Mouse (Mus musculus) megakaryocyte, embryonic 14.5 days (primary cell): ENCODE results near the gene Sox5. TPM values are rescaled to one million over a fixed set of nuclear protein-coding genes. Genes with fewer than 3 reads are reported as not detected.

Experiments
- H3K27me3 ChIP-seq: replicated peaks from 2 replicates; pipeline ENCODE3; 2012; ENCODE audit warnings: inconsistent platforms
- H3K36me3 ChIP-seq: replicated peaks from 2 replicates; pipeline ENCODE3; 2012; ENCODE audit warnings: low read length, inconsistent platforms, mixed read lengths
- H3K4me1 ChIP-seq: 2 replicates; pipeline ENCODE4 v1.6.1; 2012; ENCODE audit warnings: inconsistent platforms
- H3K4me3 ChIP-seq: replicated peaks from 2 replicates; pipeline ENCODE3; 2012; ENCODE audit warnings: moderate library complexity, mild to moderate bottlenecking, inconsistent platforms
- H3K9me3 ChIP-seq: 2 replicates; pipeline ENCODE4 v1.6.1; 2012; ENCODE audit warnings: inconsistent platforms
- FLI1 ChIP-seq: IDR thresholded peaks from 2 replicates; pipeline ENCODE4 v1.6.1; 2012; ENCODE audit warnings: low read length, inconsistent platforms, mixed read lengths
- GATA1 ChIP-seq: IDR thresholded peaks from 3 replicates; pipeline ENCODE4 v1.6.1; 2012; ENCODE audit warnings: mixed read lengths, low read length, inconsistent platforms, borderline replicate concordance
- polyA plus RNA-seq: library from polyadenylated mRNA; stranded (reverse); fragments of >175 nt; gene quantifications from 2 replicates; pipeline ENCODE4 v1.2.3, GENCODE M21; 2012; ENCODE audit warnings: low replicate concordance; ENCODE audit not compliant: insufficient read depth

Gene Sox5
- polyA plus RNA-seq, 1 experiment: 0.07 TPM

DNA sequence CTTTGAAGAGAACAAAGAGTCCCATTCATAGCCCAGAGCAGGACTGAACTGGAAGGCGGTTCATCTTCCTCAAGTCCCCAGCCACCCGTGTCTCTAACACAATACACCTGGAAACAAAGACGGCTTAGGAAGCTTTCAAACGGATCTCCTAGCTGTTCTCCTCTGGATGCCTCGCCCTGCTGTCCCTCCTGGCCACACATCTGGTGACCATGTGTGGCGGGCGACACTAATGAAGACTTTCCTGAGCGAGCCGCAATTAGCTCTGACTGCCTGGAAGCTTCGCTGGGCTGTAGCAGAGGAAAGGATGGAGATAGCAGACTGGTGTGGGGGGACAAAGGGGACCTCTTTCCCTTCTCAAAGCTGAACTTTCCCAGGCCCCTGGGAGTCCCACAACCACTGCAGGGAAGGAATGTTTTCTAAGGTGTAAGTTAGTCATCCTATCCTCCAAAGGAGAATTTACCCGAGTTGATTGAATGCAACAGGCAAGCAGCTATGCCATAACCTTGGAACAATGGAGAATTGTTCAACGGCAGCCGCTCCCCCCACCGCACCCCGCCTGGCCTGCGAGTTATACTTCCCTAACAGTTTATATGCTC is 517.4 kb downstream of the Sox5 start:
- no peak overlapping the region for H3K4me3 ChIP-seq
- no peaks in the 10 kb centered on the region for H3K9me3 ChIP-seq
- no peak for TF ChIP-seq GATA1
- TF ChIP-seq FLI1: no peak
- H3K27me3 ChIP-seq: no peaks in the 10 kb centered on the region
- peaks cover 36% of the 10 kb centered on the region for H3K4me1 ChIP-seq
- H3K36me3 ChIP-seq: no peaks in the 10 kb centered on the region

DNA sequence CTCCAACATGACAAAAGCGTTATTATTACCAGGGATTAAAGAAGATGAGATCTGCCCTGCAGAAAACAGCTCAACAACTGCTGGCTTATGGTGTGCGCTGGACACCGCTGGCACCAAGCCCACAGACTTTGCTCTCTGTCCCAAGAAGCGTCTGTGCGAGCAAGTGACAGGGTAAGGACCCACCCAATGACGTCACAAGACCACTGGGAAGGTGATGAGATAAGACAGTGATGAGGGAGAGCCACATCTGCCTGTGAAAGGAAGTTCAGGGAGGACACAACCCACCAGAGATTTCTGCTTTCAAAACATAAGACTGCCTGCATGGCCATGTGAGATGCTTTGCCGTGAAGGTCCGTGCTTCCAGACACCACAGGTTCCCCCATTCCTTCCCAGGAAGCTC is 525.3 kb downstream of the Sox5 start:
- H3K4me1 ChIP-seq: peaks cover 14% of the 10 kb centered on the region
- TF ChIP-seq FLI1: no peak
- no peak for TF ChIP-seq GATA1
- H3K4me3 ChIP-seq: no peak overlapping the region
- H3K27me3 ChIP-seq: no peaks in the 10 kb centered on the region
- no peaks in the 10 kb centered on the region for H3K36me3 ChIP-seq
- H3K9me3 ChIP-seq: peaks cover 9% of the 10 kb centered on the region; the same call in 1 of the 2 replicates

DNA sequence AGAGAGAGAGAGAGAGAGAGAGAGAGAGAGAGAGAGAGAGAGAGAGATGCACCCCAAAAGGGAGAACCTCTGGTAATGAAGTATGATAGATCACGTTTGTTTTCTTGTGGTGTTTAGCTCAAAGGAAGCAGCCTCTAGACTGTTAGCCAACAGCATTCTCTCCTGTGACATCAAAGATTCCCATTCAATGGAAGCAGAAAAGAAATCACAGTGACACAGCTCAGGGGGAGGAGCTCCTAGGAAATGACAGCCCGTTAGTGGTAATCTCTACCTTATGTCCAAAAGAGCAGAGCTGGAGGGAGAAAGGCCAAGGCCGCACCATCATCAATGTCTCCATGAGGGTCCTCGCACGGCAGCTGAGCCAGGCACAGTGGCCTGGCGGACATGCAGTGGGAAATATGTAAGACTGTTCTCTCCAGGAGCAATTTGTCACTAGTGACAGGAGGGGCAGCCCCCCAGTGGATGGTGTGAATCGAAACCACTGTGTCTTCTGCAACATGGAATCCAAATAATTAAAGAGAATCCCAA is 529.5 kb downstream of the Sox5 start:
- no peak for TF ChIP-seq FLI1
- no peak for TF ChIP-seq GATA1
- Histone ChIP-seq H3K9me3 (peaks cover 13% of the 10 kb centered on the region), H3K36me3 (no peaks in the 10 kb centered on the region)

DNA sequence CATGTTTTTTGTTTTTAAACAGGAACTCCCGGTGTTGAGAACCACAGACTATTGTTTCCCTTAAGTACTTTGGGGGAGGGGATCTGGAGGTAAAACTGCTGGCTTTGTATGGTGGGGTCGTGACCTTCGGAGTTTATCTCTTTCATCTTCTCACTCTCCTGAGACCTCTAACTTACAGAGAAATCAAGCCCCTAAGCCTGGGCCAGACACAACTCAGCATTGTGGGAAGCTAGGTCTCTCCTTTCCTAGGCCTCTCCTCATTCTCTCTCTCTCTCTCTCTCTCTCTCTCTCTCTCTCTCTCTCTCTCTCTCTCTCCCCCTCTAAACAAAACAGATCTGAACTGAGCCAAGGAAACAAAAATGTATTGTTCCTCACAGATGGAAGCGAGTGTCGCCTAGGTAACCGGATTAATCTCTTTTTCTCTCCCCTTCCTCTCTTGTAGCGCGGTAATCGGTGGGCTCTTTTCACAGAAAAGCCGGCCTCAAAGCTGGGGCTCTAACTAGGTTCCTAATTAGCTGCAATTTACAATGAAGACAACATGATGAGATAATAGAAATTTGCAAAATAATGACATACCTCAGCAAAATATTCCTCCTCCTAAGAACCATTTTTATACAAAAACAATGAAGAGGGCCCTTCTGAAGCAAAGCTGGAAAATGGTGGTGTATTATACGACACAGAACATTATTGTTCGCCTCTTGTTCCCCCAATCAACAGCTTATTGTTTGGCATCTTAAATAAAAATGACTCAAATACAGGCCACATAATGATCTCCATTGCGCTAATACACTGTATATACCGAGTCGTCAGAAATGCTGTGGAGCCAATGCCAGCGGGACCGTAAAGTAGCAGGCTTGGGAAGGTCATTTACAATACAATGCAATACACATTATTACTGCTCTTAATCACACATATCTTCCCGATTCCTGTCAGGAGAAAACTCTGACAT is 530.3 kb downstream of the Sox5 start:
- no peaks in the 10 kb centered on the region for H3K27me3 ChIP-seq
- peaks cover 24% of the 10 kb centered on the region for H3K4me1 ChIP-seq
- TF ChIP-seq FLI1: no peak
- no peak for TF ChIP-seq GATA1
- H3K9me3 ChIP-seq: peaks cover 10% of the 10 kb centered on the region
- no peaks in the 10 kb centered on the region for H3K36me3 ChIP-seq
- H3K4me3 ChIP-seq: no peak overlapping the region

More for the DNA sequence above, 529.5 kb downstream of the Sox5 start:
- H3K27me3 ChIP-seq: no peaks in the 10 kb centered on the region
- H3K4me1 ChIP-seq: peaks cover 20% of the 10 kb centered on the region
- no peak overlapping the region for H3K4me3 ChIP-seq

DNA sequence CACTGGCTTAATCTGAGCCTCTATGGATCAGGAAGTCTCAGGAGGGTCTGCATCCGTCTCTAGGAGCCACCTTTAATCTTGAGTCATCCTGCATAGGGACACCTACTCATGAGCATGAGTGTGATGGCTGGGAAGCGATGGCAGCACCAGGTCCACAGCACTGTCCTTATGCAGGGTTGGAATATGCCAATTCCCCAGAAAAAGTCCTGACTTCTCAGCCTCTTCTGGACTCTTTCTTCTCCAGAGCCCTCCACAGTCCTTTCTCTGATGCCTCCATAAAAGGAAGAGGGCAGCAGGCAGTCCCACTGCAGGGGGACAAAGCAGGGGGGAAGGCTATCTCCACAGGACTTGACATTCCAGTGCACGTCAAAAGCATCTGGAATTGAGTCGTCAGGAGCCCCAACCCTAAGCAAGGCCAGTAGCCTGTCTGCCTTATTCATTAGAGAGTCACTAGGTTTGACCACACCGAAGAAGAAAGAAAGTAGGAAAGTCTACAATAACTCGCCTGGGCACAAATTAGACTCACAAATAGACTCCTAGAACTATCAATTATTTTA is 531.1 kb downstream of the Sox5 start:
- peaks cover 10% of the 10 kb centered on the region; the same call in 1 of the 2 replicates for H3K9me3 ChIP-seq
- H3K4me3 ChIP-seq: no peak overlapping the region
- H3K36me3 ChIP-seq: peaks cover 2% of the 10 kb centered on the region
- peaks cover 30% of the 10 kb centered on the region for H3K4me1 ChIP-seq
- no peaks in the 10 kb centered on the region for H3K27me3 ChIP-seq
- TF ChIP-seq FLI1 (no peak), GATA1 (no peak)

DNA sequence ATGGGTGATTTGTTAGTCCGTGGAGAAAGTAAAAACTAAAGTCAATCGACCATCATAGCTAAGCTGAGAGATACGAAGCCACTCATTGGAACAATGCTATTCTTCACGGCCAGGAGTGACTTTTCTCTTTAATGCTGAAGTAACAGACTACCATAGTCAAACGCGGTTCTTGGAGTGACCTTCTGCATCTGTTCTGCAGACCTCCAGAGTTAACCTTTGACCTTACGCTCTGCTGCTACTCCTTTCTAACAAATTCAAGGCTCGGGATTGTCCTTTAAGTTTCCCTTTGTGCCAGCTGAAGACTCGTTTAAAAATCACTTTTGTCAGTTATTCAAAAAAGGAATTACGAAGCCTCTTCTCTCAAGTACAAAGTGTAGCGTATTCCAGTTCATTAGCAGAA is 545.2 kb downstream of the Sox5 start:
- no peaks in the 10 kb centered on the region for H3K36me3 ChIP-seq
- H3K27me3 ChIP-seq: no peaks in the 10 kb centered on the region
- peaks cover 5% of the 10 kb centered on the region for H3K9me3 ChIP-seq
- no peak for TF ChIP-seq GATA1
- no peak for TF ChIP-seq FLI1
- no peak overlapping the region for H3K4me3 ChIP-seq
- H3K4me1 ChIP-seq: peaks cover 4% of the 10 kb centered on the region; the same call in 1 of the 2 replicates

DNA sequence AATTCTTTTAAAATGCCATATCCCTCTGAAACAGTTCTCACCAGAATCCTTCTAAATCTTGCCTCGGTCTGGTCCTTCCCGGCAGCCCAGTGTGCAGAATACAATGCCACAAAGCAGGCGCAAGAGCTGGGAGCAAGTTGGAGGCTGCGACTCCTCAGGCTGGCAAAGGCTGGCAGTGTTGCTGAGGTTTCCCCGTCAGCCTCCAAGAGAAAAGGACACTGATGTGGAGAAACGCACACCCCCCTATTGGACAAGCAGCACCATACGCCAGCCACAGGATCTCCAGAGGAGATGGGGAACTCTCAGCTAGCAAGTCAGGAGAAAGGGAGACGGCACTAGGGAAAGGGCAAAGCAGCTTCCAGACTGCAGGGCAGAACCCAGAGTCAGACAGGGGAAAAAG is 577.8 kb downstream of the Sox5 start:
- H3K4me3 ChIP-seq: no peak overlapping the region
- peaks cover 16% of the 10 kb centered on the region for H3K27me3 ChIP-seq
- H3K9me3 ChIP-seq: no peaks in the 10 kb centered on the region
- peaks cover 3% of the 10 kb centered on the region for H3K4me1 ChIP-seq
- TF ChIP-seq GATA1 (no peak), FLI1 (no peak)
- no peaks in the 10 kb centered on the region for H3K36me3 ChIP-seq

DNA sequence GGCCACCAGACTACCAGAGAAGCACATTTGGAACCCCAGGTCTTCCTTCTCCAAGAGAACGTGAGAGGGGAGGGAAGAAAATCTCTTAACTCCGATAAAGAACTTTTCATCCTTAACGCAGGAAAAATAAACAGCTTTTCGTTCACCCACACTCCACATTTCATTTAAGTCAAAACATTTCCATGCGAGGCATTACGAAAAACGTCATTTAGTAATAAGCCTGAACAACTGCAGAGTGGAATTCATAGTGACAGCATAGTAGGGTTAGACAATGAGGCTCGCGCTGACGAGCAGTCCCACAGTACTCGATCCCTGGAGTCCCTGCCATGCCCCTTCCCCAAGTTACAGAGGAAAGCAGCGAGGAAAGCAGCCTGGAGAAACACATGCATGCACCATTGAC is 578.8 kb downstream of the Sox5 start:
- H3K9me3 ChIP-seq: no peaks in the 10 kb centered on the region
- H3K27me3 ChIP-seq: peaks cover 11% of the 10 kb centered on the region
- H3K4me1 ChIP-seq: no peaks in the 10 kb centered on the region
- no peaks in the 10 kb centered on the region for H3K36me3 ChIP-seq
- no peak overlapping the region for H3K4me3 ChIP-seq
- TF ChIP-seq FLI1 (no peak), GATA1 (no peak)

DNA sequence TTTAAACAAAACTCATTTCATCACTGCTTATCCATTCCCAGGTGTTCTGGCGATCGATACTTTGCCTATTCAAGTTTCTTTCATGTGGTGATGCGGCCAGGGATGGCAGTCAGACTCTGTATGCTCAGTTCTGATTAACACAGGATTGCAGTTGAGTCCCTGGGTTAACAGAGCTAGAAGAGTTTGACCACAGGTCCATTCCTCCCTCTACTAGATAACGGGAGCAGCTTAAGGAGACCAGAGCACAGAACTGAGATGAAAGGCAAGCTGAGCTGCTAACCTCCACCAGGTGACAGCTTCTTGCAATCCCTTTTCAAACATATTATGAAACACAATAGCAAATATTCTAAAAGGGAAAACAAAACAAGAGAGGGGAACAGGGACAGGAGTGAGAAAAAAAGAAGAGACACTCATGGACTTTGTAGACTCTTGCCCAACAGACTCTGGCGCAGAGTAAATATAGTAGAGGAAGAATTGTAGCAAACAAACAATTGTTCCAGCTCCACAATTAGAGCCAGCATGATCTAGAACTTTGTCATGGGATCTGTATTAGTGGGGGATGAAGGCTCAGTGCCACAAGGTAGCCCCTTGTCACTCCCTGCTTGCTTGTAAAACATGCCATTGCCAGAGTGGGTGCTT is 580.3 kb downstream of the Sox5 start:
- H3K4me1 ChIP-seq: no peaks in the 10 kb centered on the region
- H3K27me3 ChIP-seq: peaks cover 8% of the 10 kb centered on the region
- no peak for TF ChIP-seq GATA1
- no peak for TF ChIP-seq FLI1

More for the DNA sequence above, 580.3 kb downstream of the Sox5 start:
- Histone ChIP-seq H3K36me3 (no peaks in the 10 kb centered on the region), H3K9me3 (no peaks in the 10 kb centered on the region), H3K4me3 (no peak overlapping the region)
